Mouse (Mus musculus) adrenal gland, adult (tissue): Measurements from ENCODE around the gene Rnf4.

Experiments
- DNase-seq, 2 experiments: peaks; one replicate each; pipeline ENCODE4 v3.0.0; 2022 to 2023; ENCODE audit warnings: low spot score in 1 of 2; ENCODE audit not compliant: inconsistent age in 2 of 2

Rnf4 gene

GRCm38 (mm10) chr5:34336775-34337450 is 824 bp downstream of the Rnf4 start:
- peak; percentile 70 to 86 for DNase-seq

GRCm38 (mm10) chr5:34340246-34340645 is 4.2 kb downstream of the Rnf4 start:
- DNase-seq: no peak

- DNase-seq: no peak
Measured at GRCm38 (mm10) chr5:34352084-34352631, 16.1 kb downstream of the Rnf4 start.

GRCm38 (mm10) chr5:34360261-34360660 is 24.2 kb downstream of the Rnf4 start:
- no peak for DNase-seq

- no peak for DNase-seq
Measured at GRCm38 (mm10) chr5:34363115-34363514, 27.0 kb downstream of the Rnf4 start.

- no peak for DNase-seq
Measured at GRCm38 (mm10) chr5:34368551-34369290, 32.6 kb downstream of the Rnf4 start.

GRCm38 (mm10) chr5:34369341-34370021 is 33.4 kb downstream of the Rnf4 start, which contains the start of gene Fam193a:
Gene Fam193a, plus strand, starts transcription at chr5:34369933.
- DNase-seq: peak; percentile 99

GRCm38 (mm10) chr5:34370022-34370823 is 34.1 kb downstream of the Rnf4 start:
- peak; percentile 59 to 79 for DNase-seq

- no peak for DNase-seq
Measured at GRCm38 (mm10) chr5:34370840-34371239, 34.8 kb downstream of the Rnf4 start.

- no peak for DNase-seq
Measured at GRCm38 (mm10) chr5:34372141-34372540, 36.1 kb downstream of the Rnf4 start.

- no peak for DNase-seq
Measured at GRCm38 (mm10) chr5:34372541-34372940, 36.5 kb downstream of the Rnf4 start.

GRCm38 (mm10) chr5:34378787-34379186 is 42.7 kb downstream of the Rnf4 start:
- no peak for DNase-seq

GRCm38 (mm10) chr5:34381700-34382099 is 45.6 kb downstream of the Rnf4 start:
- no peak for DNase-seq

- DNase-seq: no peak
Measured at GRCm38 (mm10) chr5:34385616-34386015, 49.5 kb downstream of the Rnf4 start.

GRCm38 (mm10) chr5:34386744-34387143 is 50.7 kb downstream of the Rnf4 start:
- no peak for DNase-seq

- DNase-seq: no peak
Measured at GRCm38 (mm10) chr5:34393251-34393650, 57.2 kb downstream of the Rnf4 start.

- DNase-seq: no peak
Measured at GRCm38 (mm10) chr5:34395347-34395746, 59.3 kb downstream of the Rnf4 start.

- peak in 1 of 2 experiments; percentile 23 for DNase-seq
Measured at GRCm38 (mm10) chr5:34395850-34396540, 59.9 kb downstream of the Rnf4 start.

- no peak for DNase-seq
Measured at GRCm38 (mm10) chr5:34397866-34398265, 61.8 kb downstream of the Rnf4 start.

- no peak for DNase-seq
Measured at GRCm38 (mm10) chr5:34398326-34398725, 62.2 kb downstream of the Rnf4 start.
